Mouse (Mus musculus): Measurements from ENCODE around the gene Aacs.

Aacs gene

GRCm38 (mm10) chr5:125497821-125498600, 22.4 kb downstream of the Aacs start:
- DNase-seq = peak; percentile 69

- DNase-seq = no peak
Measured at GRCm38 (mm10) chr5:125501505-125501904, 25.9 kb downstream of the Aacs start.

- DNase-seq = no peak
Measured at GRCm38 (mm10) chr5:125502186-125502585, 26.6 kb downstream of the Aacs start.

- no peak for DNase-seq
Measured at GRCm38 (mm10) chr5:125503628-125504027, 28.0 kb downstream of the Aacs start.

DNA sequence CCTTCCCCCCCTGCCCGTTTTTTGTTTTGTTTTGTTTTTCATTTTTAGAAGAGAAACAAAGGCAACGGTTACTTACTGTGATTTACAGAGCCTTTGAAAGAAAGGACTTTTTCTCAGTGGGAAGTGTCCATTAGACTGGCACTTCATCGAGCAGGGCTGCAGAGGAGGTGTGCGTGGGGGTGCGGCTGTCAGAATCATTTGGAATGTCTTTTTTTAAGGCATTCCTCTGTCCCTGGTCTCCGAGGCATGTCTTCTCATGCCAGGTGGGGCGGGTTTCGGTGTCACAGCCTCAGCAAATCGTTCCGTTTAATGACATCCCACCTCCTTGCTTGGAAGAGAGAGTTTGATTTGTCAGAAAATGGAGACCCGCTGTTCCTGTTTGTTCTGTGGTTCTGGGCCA, 29.1 kb downstream of the Aacs start:
- no peak for DNase-seq

GRCm38 (mm10) chr5:125505968-125506367, 30.4 kb downstream of the Aacs start:
- DNase-seq = no peak

DNA sequence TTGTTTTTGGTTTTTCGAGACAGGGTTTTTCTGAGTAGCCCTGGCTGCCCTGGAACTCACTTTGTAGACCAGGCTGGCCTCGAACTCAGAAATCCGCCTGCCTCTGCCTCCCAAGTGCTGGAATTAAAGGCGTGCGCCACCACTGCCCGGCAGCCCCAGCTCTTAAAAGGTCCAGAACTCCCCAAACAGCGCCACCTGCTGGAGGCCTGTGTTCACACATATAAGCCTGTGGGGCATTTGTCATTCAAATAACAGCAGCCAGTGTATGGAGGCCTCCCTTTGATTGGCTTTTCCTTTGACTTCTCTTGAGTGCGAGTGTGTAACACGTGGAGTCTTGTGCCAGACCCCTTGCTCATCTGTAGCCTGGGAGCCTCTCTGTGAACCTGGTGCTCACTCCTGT, 32.0 kb downstream of the Aacs start:
- DNase-seq = peak; percentile 32

GRCm38 (mm10) chr5:125508006-125508405, 32.4 kb downstream of the Aacs start:
- DNase-seq = no peak

- peak; percentile 74 for DNase-seq
Measured at GRCm38 (mm10) chr5:125509541-125509940, 33.9 kb downstream of the Aacs start.

- no peak for DNase-seq
Measured at GRCm38 (mm10) chr5:125515006-125515405, 39.4 kb downstream of the Aacs start.

DNA sequence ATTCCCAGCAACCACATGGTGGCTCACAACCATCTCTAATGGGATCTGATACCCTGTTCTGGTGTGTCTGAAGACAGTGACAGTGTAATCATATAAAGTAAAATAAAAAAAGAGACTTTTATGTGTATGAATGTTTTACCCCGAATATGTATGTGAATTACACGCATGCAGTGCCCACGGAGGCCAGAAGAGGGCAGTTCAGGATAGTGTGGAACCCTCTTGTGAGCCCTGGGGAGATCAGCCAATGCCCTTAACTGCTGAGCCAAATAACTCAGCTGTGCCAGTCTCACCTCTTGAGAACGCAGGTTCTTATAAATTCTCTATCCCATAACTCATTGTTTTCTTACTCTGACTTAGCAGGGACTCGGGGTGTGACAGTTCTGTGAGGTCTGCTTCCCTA, 43.0 kb downstream of the Aacs start:
- peak; percentile 33 for DNase-seq

DNA sequence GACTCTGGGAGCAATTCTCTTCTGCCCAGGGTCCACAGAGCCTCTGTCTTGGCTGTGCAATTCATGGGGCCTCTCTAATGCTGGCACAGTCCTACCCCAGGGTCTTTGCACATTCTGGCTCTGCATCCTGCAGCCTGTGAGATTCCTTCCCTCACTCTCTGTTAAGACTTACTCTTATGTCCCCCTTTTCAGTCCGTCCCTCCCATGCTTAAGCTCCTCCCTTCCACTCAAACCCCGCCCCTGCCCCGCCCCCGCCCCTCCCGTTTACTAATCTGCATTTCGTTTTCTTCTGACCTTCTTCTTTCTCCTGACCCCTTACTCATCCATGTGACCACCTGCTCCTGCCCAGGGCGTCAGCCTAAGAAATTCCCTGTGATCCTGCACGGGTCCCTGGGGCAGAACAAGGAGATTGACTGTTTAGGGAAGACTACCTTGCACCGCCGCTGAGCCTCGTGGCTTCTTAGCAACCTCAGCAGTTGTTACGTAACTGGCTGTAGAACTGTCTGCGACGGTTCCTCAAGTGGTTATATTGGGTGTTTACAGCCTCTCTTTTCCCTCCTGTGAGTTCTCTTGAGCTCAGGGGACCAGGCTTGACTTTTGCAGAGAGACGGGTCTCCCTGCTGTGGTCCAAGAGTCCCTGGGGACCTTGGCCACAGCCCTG, 45.4 kb downstream of the Aacs start:
- DNase-seq = peak; percentile 47

DNA sequence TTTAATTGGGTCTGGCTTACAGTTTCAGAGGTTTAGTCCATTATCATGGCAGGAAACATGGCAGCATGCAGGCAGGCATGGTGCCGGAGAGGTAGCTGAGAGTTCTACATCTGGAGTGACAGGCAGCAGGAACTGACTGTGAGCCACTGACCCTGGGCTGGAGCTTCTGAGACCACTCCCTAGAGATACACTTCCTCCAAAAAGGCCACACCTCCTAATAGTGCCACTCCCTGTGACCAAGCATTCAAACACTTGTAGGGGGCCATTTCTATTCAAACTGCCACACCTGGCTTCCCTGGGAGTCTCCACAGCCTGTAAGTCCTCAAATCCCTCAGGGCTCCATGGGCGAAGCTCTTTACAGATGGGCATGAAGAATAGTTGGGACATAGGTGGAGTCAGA, 47.7 kb downstream of the Aacs start:
- DNase-seq = no peak

DNA sequence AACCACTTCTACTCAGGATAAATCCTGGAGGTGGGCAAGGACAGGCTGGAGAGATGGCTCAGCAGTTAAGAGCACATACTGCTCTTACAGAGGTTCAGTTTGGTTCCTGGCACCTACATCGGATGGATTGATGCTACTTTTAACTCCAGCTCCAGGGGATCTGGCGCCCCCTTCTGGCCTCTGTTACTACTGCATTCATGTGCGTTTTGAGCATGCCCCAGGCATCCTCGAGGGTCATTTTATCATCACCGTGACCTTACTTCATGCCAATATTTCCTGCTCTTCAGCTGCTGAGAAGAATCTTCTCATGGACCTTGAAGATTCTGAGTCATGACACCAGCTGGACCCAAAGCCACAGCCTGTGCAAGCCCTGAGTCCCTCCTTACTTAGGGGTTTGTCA, 49.9 kb downstream of the Aacs start:
- DNase-seq = peak; percentile 28

GRCm38 (mm10) chr5:125526464-125526863, 50.9 kb downstream of the Aacs start:
- DNase-seq = peak; percentile 58

DNA sequence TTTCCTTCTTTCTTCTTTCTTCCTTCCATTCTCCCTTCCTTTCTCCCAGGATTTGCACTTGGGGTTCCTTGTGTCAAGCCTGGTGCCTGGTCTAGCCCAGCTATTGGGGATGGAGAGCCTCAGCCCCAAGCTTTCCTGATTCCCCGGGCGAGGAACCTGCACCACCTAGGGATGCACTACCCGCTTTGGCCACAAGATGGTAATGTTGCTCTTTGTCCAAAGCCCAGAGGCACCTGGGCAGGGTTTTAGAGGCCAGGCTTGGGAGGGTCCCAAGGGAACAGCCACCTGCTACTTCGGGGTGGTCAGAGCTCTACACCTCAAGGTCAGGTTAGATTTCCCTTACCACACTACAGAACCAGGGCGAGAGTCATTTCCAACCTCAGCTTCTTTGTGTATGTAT, 53.5 kb downstream of the Aacs start:
- DNase-seq = peak; percentile 59

- no peak for DNase-seq
Measured at GRCm38 (mm10) chr5:125531634-125532033, 56.0 kb downstream of the Aacs start, which contains the start of gene Tmem132b. Gene Tmem132b (plus strand): TSS chr5:125531774.

- peak; percentile 26 for DNase-seq
Measured at GRCm38 (mm10) chr5:125532191-125532544, 56.6 kb downstream of the Aacs start.

GRCm38 (mm10) chr5:125532545-125533224, 57.1 kb downstream of the Aacs start:
- no peak for DNase-seq

- no peak for DNase-seq
Measured at GRCm38 (mm10) chr5:125533225-125533900, 57.7 kb downstream of the Aacs start.

- no peak for DNase-seq
Measured at GRCm38 (mm10) chr5:125534168-125534610, 58.6 kb downstream of the Aacs start.

DNA sequence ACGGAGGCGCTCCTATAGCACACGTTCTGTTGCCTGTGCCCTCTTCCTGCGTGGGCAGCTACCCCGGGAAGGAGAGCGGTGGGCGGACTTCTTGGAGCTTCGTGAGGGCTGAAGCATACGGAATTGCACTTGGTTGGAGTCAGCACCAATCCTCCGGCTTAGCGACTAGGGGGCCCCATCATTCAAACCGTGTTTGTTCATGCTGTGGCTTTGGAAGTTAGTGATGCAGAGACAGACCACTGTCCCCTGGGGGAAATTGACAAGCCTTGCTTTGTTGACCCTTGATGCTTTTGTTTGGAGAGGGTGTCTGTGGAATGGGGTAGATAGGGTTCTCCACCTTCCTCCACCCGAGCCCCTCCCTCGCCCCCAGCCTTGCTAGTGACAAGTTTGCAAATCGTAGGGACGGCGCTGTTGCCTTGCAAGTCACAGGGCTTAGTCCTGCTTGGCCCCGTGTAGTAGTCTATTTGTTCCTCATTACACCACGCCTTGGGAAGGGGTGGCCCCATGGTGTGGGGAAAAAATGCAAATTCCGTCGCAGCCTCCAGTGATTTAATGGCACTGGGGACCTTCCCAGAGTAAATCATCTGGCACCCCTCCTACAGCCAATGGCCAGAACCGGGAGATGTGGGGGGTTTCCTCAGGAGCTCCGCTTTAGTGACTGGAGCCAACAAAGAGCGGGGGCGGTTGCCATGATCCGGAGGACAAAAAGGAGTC, 59.2 kb downstream of the Aacs start:
- DNase-seq = no peak

DNA sequence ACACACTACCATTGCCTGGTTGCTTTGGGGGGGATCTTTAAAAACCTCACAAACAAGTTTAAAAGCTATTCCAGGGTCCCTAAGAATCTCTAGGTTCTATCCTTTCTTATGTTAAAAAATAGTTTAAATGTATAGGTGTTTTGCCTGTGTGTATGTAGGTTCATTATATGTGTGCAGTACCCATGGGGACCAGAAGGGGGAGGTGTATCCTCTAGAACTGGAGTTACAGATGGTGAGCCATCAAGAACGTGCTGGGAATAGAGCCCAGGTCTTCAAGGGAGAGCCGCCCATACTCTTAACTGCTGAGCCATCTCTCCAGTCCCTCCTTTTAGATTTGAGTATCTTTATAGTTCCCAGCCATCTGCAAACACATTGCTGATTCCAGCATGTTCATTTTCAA, 69.5 kb downstream of the Aacs start:
- no peak for DNase-seq

All from liver (tissue).